Mouse (Mus musculus) right cerebral cortex, postnatal 10 days (tissue): ENCODE data around the gene Carns1.
A peak's percentile ranks its signal among the peaks of the same experiment; 100 is the strongest.

Experiments used
- DNase-seq, 2 experiments: peaks; one replicate each; pipeline ENCODE4 v3.0.0; 2021; ENCODE audit warnings: low spot score in 2 of 2

The Carns1 gene

GRCm38 (mm10) chr19:4171393-4172290 lies 3.6 kb downstream of the Carns1 start:
- DNase-seq = no peak

- DNase-seq = no peak
Observed at GRCm38 (mm10) chr19:4170723-4171392, 4.4 kb downstream of the Carns1 start.

- no peak for DNase-seq
Observed at GRCm38 (mm10) chr19:4169810-4170209, 5.5 kb downstream of the Carns1 start.

GRCm38 (mm10) chr19:4169378-4169784 lies 5.9 kb downstream of the Carns1 start:
- DNase-seq = peak; percentile 100

- no peak for DNase-seq
Observed at GRCm38 (mm10) chr19:4166678-4167476, 8.4 kb downstream of the Carns1 start.

GRCm38 (mm10) chr19:4164721-4165120 lies 10.6 kb downstream of the Carns1 start:
- no peak for DNase-seq

- DNase-seq = no peak
Observed at GRCm38 (mm10) chr19:4164100-4164499, 11.2 kb downstream of the Carns1 start.

GRCm38 (mm10) chr19:4163543-4163887 lies 11.8 kb downstream of the Carns1 start:
- DNase-seq = no peak

GRCm38 (mm10) chr19:4162646-4163542 lies 12.4 kb downstream of the Carns1 start, which contains the start of gene Rps6kb2:
Gene Rps6kb2 (minus strand): TSS chr19:4163354.
- peak; percentile 98 for DNase-seq

GRCm38 (mm10) chr19:4159049-4159448 lies 16.2 kb downstream of the Carns1 start:
- no peak for DNase-seq

- no peak for DNase-seq
Observed at GRCm38 (mm10) chr19:4156771-4157170, 18.5 kb downstream of the Carns1 start.

- no peak for DNase-seq
Observed at GRCm38 (mm10) chr19:4156073-4156579, 19.2 kb downstream of the Carns1 start.

GRCm38 (mm10) chr19:4155223-4156072 lies 19.8 kb downstream of the Carns1 start:
- DNase-seq = no peak

GRCm38 (mm10) chr19:4154437-4155222 lies 20.6 kb downstream of the Carns1 start:
- DNase-seq = no peak

- DNase-seq = no peak
Observed at GRCm38 (mm10) chr19:4153232-4153654, 22.0 kb downstream of the Carns1 start, which contains the start of gene Ptprcap. Gene Ptprcap (plus strand): TSS chr19:4153604.

GRCm38 (mm10) chr19:4152445-4153231 lies 22.6 kb downstream of the Carns1 start:
- DNase-seq = no peak

- DNase-seq = no peak
Observed at GRCm38 (mm10) chr19:4151898-4152297, 23.4 kb downstream of the Carns1 start.

GRCm38 (mm10) chr19:4151488-4151860 lies 23.8 kb downstream of the Carns1 start:
- no peak for DNase-seq
